Mouse (Mus musculus): Measurements from ENCODE around the gene Gm20388. TPM values are rescaled to one million over a fixed set of nuclear protein-coding genes. Genes with fewer than 3 reads are reported as not detected.

The Gm20388 gene
- polyA plus RNA-seq, 1 experiment from 2014 or later, result not detected

DNA sequence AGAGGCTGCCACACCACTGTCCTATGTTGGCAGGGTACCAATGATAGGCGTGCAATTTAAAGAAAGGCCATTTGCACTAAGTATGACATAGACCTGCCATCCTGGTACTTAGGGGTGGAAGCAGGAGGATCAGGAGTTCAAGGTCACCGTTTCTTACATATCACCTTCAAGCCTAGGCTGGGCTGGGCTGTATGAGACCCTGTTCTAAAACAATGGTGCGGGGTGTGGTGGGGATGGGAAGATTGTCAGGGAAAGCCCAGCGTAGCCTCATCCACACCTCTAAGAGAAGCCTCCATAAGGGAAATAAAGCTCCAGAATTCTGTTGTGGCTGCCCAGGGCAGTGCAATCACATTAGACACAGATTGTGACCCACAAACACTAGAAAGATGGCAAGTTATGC is 4324.9 kb downstream of the Gm20388 start:
- Histone ChIP-seq H3K27me3 (ENCODE audit: control insufficient read depth, insufficient read depth, low read depth, low read length) (no peaks in the 10 kb centered on the region), H3K9ac (ENCODE audit: low read length) (no peak overlapping the region), H3K36me3 (ENCODE audit: control insufficient read depth, insufficient read depth, low read length) (peaks cover 2% of the 10 kb centered on the region; the same call in 1 of the 2 replicates), H3K4me2 (ENCODE audit: low read depth, low read length) (no peak overlapping the region), H3K4me3 (ENCODE audit: low read length) (no peak overlapping the region), H3K4me1 (replicated peaks; ENCODE audit: control insufficient read depth, insufficient read depth, low read length) (peaks cover 16% of the 10 kb centered on the region), H3K9me3 (ENCODE audit: control insufficient read depth, low read length) (no peaks in the 10 kb centered on the region), H3K27ac (ENCODE audit: low read length) (no peak overlapping the region)
- WGBS, result 89% methylated on average over 4 of the region's 4 CpGs
- ATAC-seq (ENCODE audit: low read depth), result no peak

DNA sequence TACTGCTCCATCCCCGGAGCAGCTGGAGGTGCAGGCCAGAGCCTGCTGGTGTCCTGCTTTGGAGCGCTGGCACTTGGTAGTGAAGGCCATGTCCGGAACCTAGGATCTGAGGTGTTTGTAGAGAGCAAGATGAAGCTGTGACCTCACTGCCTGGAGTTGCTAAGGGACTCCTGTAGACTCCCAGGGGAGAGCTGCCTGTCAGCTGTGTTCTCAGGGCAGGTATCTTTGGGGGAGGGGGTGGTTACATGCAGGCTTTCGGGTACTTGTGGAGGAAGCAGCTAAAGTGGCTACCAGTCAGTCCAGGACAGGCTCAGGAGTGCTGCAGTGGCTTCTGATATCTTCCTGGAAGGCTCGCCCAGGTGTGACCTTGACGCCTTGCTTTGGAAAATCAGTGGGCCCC is 4328.7 kb downstream of the Gm20388 start:
- H3K27me3 ChIP-seq (ENCODE audit: control insufficient read depth, insufficient read depth, low read depth, low read length), result no peaks in the 10 kb centered on the region
- ATAC-seq (ENCODE audit: low read depth), result no peak
- 65% methylated on average over 6 of the region's 6 CpGs for WGBS
- H3K9ac ChIP-seq (ENCODE audit: low read length), result no peak overlapping the region
- peaks cover 6% of the 10 kb centered on the region; the same call in 1 of the 2 replicates for H3K9me3 ChIP-seq (ENCODE audit: control insufficient read depth, low read length)
- no peaks in the 10 kb centered on the region for H3K36me3 ChIP-seq (ENCODE audit: control insufficient read depth, insufficient read depth, low read length)
- H3K27ac ChIP-seq (ENCODE audit: low read length), result no peak overlapping the region
- no peak overlapping the region for H3K4me2 ChIP-seq (ENCODE audit: low read depth, low read length)
- H3K4me3 ChIP-seq (ENCODE audit: low read length), result no peak overlapping the region
- H3K4me1 ChIP-seq (replicated peaks; ENCODE audit: control insufficient read depth, insufficient read depth, low read length), result peaks cover 19% of the 10 kb centered on the region

DNA sequence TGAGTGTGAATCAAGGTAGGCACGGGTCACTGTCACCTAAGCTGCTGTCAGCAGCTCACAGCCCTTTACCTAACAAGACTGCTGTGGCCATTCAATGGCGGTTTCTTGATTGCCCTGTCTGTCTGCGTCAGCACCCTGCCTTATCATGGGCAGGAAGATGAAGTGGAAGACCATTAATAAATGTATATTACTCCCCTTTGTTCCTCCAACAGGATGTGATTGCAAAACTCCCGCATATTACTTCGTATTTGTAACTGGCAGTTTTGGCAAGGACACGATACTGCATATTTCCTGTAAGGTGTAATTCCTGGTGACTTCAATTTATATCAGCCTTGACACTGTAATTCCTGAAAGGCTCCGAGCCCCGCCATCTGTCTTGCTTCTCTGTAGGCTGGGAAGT is 4330.3 kb downstream of the Gm20388 start:
- Histone ChIP-seq H3K36me3 (ENCODE audit: control insufficient read depth, insufficient read depth, low read length) (no peaks in the 10 kb centered on the region), H3K27me3 (ENCODE audit: control insufficient read depth, insufficient read depth, low read depth, low read length) (no peaks in the 10 kb centered on the region), H3K27ac (ENCODE audit: low read length) (no peak overlapping the region), H3K9ac (ENCODE audit: low read length) (no peak overlapping the region), H3K9me3 (ENCODE audit: control insufficient read depth, low read length) (peaks cover 6% of the 10 kb centered on the region; the same call in 1 of the 2 replicates), H3K4me1 (replicated peaks; ENCODE audit: control insufficient read depth, insufficient read depth, low read length) (peaks cover 19% of the 10 kb centered on the region), H3K4me3 (ENCODE audit: low read length) (no peak overlapping the region), H3K4me2 (ENCODE audit: low read depth, low read length) (no peak overlapping the region)
- 33% methylated on average over 8 of the region's 8 CpGs for WGBS
- peak; percentile 24; the same call in 1 of the 2 replicates for ATAC-seq (ENCODE audit: low read depth)

DNA sequence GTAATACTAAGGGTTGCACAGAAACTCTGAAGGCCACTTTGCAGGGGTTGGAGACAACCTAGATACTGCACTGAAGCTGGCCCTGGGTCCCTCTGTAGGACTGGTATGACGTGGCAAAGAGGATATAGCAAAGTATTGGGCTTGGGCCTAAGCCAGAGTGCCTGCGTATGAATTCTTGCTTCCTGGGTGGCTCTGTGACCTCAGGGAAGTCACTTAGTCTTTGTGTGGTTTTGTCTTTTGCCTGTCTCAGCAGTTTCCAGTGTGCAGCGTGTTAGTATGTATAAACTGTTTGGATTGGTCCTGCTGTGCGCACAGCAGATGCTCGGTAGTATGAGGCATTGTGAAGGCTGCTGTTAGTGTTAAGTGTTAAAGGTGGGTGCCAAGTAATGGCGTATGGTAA is 4331.6 kb downstream of the Gm20388 start:
- peaks cover 19% of the 10 kb centered on the region for H3K4me1 ChIP-seq (replicated peaks; ENCODE audit: control insufficient read depth, insufficient read depth, low read length)
- no peak overlapping the region for H3K27ac ChIP-seq (ENCODE audit: low read length)

DNA sequence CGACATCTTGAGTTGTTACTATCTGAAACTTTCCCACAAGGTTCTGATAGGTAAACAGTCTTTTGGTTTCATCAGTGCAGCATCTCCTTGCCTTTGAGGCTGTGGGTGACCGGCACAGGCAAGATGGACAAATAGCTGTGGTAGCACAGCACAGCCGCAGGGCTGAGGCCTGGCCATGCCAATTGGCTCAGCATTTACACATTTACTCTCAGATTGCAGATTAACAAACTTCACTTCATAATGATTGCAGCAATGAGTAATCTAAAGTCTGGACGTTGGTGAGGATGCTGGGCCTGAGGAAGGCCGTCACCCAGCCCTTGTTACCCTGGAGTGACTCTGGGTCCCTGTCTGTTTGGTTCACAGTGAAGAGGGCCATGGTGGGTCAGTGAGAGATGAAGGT is 4332.3 kb downstream of the Gm20388 start:
- H3K36me3 ChIP-seq (ENCODE audit: control insufficient read depth, insufficient read depth, low read length), result no peaks in the 10 kb centered on the region
- no peak overlapping the region for H3K4me3 ChIP-seq (ENCODE audit: low read length)
- ATAC-seq (ENCODE audit: low read depth), result no peak
- WGBS, result 91% methylated on average over 5 of the region's 5 CpGs
- no peak overlapping the region for H3K4me2 ChIP-seq (ENCODE audit: low read depth, low read length)
- H3K27me3 ChIP-seq (ENCODE audit: control insufficient read depth, insufficient read depth, low read depth, low read length), result no peaks in the 10 kb centered on the region
- peaks cover 6% of the 10 kb centered on the region; the same call in 1 of the 2 replicates for H3K9me3 ChIP-seq (ENCODE audit: control insufficient read depth, low read length)
- H3K9ac ChIP-seq (ENCODE audit: low read length), result no peak overlapping the region
- H3K4me1 ChIP-seq (replicated peaks; ENCODE audit: control insufficient read depth, insufficient read depth, low read length), result peaks cover 19% of the 10 kb centered on the region
- H3K27ac ChIP-seq (ENCODE audit: low read length), result no peak overlapping the region

More for the DNA sequence above, 4331.6 kb downstream of the Gm20388 start:
- Histone ChIP-seq H3K9me3 (ENCODE audit: control insufficient read depth, low read length) (peaks cover 6% of the 10 kb centered on the region; the same call in 1 of the 2 replicates), H3K4me3 (ENCODE audit: low read length) (no peak overlapping the region), H3K4me2 (ENCODE audit: low read depth, low read length) (no peak overlapping the region), H3K36me3 (ENCODE audit: control insufficient read depth, insufficient read depth, low read length) (no peaks in the 10 kb centered on the region), H3K27me3 (ENCODE audit: control insufficient read depth, insufficient read depth, low read depth, low read length) (no peaks in the 10 kb centered on the region), H3K9ac (ENCODE audit: low read length) (no peak overlapping the region)
- peak; percentile 53; the same call in 1 of the 2 replicates for ATAC-seq (ENCODE audit: low read depth)
- 57% methylated on average over 6 of the region's 6 CpGs for WGBS

DNA sequence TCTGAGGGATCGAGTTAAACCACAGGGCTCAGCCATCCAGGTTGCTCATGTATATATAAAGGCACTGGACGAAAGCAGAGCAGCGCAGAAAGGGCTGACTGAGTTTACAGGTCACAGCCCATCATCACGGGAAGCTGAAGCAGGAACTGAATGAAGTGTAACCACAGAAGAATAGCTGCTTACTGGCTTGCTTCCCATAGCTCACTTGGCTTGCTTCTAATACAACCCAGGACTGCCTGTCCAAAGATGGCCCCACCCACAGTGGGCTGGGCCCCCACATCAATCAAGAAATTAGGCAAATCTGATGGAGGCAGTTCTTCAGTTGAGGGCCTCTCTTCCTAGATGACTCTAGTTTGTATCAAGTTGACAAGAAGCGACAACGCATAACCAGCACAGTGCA is 4336.9 kb downstream of the Gm20388 start:
- no peaks in the 10 kb centered on the region for H3K36me3 ChIP-seq (ENCODE audit: control insufficient read depth, insufficient read depth, low read length)
- no peak overlapping the region for H3K4me2 ChIP-seq (ENCODE audit: low read depth, low read length)
- no peak overlapping the region for H3K4me3 ChIP-seq (ENCODE audit: low read length)
- peaks cover 23% of the 10 kb centered on the region for H3K4me1 ChIP-seq (replicated peaks; ENCODE audit: control insufficient read depth, insufficient read depth, low read length)
- no peak overlapping the region for H3K9ac ChIP-seq (ENCODE audit: low read length)
- H3K27me3 ChIP-seq (ENCODE audit: control insufficient read depth, insufficient read depth, low read depth, low read length), result no peaks in the 10 kb centered on the region
- peak; percentile 35 for ATAC-seq (ENCODE audit: low read depth)
- peaks cover 6% of the 10 kb centered on the region; the same call in 1 of the 2 replicates for H3K9me3 ChIP-seq (ENCODE audit: control insufficient read depth, low read length)
- WGBS, result 69% methylated on average over 6 of the region's 6 CpGs
- H3K27ac ChIP-seq (ENCODE audit: low read length), result no peak overlapping the region

DNA sequence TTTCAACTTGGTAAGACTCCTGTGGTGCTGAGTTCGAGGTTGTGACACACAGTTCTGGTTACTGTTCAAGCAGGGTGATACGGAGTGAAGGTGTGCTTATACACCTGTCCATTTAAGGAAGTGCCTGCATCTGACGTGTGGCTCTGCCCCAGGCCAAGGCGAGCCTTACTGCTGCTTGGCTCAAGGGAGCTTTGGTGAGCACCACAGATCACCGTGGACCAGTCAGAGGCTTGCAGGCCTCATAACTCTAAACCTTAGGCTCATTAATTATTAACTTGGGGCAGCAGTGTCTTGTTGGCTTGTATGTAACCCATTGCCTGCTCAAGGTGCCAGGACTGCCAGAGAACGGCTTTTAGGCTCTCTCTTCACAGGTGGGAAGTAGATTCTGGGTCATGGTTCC is 4338.0 kb downstream of the Gm20388 start:
- no peaks in the 10 kb centered on the region for H3K27me3 ChIP-seq (ENCODE audit: control insufficient read depth, insufficient read depth, low read depth, low read length)
- 84% methylated on average over 6 of the region's 6 CpGs for WGBS
- no peak overlapping the region for H3K4me3 ChIP-seq (ENCODE audit: low read length)
- no peak overlapping the region for H3K4me2 ChIP-seq (ENCODE audit: low read depth, low read length)
- no peak overlapping the region for H3K9ac ChIP-seq (ENCODE audit: low read length)
- H3K4me1 ChIP-seq (replicated peaks; ENCODE audit: control insufficient read depth, insufficient read depth, low read length), result peaks cover 34% of the 10 kb centered on the region
- H3K9me3 ChIP-seq (ENCODE audit: control insufficient read depth, low read length), result peaks cover 6% of the 10 kb centered on the region; the same call in 1 of the 2 replicates
- no peak overlapping the region for H3K27ac ChIP-seq (ENCODE audit: low read length)
- ATAC-seq (ENCODE audit: low read depth), result no peak
- H3K36me3 ChIP-seq (ENCODE audit: control insufficient read depth, insufficient read depth, low read length), result no peaks in the 10 kb centered on the region

DNA sequence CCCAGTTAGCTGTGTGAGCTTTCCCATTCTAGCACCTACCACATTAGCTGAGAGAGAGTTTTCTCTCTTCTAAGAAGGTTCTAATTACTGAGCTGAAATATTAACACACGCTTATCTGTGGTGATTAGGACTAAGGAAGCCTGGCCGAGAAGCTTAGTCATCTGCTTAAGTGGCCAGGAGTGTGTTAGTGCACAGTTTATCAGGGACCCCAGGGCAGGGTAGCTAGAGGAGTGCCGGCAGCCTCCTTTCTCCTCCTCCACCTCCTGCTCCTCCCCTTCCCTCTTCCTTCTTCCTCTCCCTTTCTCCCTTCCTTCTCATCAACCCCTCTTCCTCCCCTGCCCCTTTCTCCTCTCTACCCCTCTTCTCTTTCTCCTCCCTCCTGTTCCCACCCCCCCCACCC is 4339.6 kb downstream of the Gm20388 start:
- Histone ChIP-seq H3K27ac (ENCODE audit: low read length) (peak overlapping the region; percentile 28; the same call in 1 of the 2 replicates), H3K9ac (ENCODE audit: low read length) (peak overlapping the region; percentile 19; the same call in 1 of the 2 replicates), H3K4me2 (ENCODE audit: low read depth, low read length) (no peak overlapping the region), H3K4me1 (replicated peaks; ENCODE audit: control insufficient read depth, insufficient read depth, low read length) (peaks cover 36% of the 10 kb centered on the region), H3K36me3 (ENCODE audit: control insufficient read depth, insufficient read depth, low read length) (no peaks in the 10 kb centered on the region), H3K27me3 (ENCODE audit: control insufficient read depth, insufficient read depth, low read depth, low read length) (no peaks in the 10 kb centered on the region), H3K4me3 (ENCODE audit: low read length) (no peak overlapping the region), H3K9me3 (ENCODE audit: control insufficient read depth, low read length) (no peaks in the 10 kb centered on the region)
- ATAC-seq (ENCODE audit: low read depth), result peak; percentile 20; the same call in 1 of the 2 replicates
- 13% methylated on average over 3 of the region's 3 CpGs for WGBS

DNA sequence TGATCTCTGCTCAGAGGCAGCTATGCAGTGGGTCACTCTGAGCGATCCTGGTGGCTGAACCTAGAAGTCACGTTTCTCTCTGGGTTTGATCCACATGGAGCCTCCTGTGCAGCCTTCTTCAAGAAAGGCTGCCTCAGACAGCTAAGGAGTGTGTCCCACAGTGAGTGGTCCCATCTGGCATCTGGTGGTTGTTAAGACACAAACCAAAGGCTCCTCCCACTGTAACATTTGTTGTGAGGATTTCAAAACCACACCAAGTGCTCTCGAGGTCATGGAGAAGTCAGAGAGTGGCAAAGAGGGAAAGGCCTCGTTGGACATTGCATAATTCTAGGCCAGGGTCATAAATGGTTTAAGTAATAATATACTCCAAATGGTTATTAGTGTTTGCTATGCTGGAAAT is 4340.1 kb downstream of the Gm20388 start:
- H3K4me2 ChIP-seq (ENCODE audit: low read depth, low read length), result no peak overlapping the region
- peaks cover 36% of the 10 kb centered on the region for H3K4me1 ChIP-seq (replicated peaks; ENCODE audit: control insufficient read depth, insufficient read depth, low read length)
- ATAC-seq (ENCODE audit: low read depth), result peak; percentile 90
- no peaks in the 10 kb centered on the region for H3K27me3 ChIP-seq (ENCODE audit: control insufficient read depth, insufficient read depth, low read depth, low read length)
- 18% methylated on average over 4 of the region's 4 CpGs for WGBS
- peak overlapping the region; percentile 28; the same call in 1 of the 2 replicates for H3K27ac ChIP-seq (ENCODE audit: low read length)
- no peak overlapping the region for H3K9ac ChIP-seq (ENCODE audit: low read length)
- no peaks in the 10 kb centered on the region for H3K9me3 ChIP-seq (ENCODE audit: control insufficient read depth, low read length)
- no peak overlapping the region for H3K4me3 ChIP-seq (ENCODE audit: low read length)
- no peaks in the 10 kb centered on the region for H3K36me3 ChIP-seq (ENCODE audit: control insufficient read depth, insufficient read depth, low read length)
